ENCODE assay signal across 23 mouse cellular contexts in the genomic region with DNA sequence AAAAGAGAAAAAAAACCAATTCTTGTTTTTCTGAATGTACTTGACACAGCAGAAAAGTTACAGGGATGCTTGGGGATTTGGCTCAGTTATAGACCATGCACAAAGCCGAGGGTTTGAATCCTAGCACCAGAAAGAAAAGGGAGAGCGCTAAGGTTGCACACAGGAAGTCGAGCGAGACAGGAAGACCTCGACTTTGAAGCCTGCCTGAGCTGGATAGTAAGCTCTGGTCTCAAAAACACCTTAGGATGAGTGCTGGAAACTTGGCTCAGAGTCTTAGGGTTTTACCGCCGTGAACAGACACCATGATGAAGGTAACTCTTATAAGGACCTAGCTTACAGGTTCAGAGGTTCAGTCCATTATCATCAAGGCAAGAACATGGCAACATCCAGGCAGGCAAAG. TPM values are rescaled to one million over a fixed set of nuclear protein-coding genes. Genes with fewer than 3 reads are reported as not detected.
"Had no signal": no experiment of that assay in that cellular context is flagged by ENCODE, and none has a peak within 500 bp of the region (broad histone marks: within the 10 kb centered on the region; RNA-seq: fewer than 3 reads in every experiment).

No protein-coding gene starts in this region.

- H3K36me3 ChIP-seq: liver, embryonic 13.5 days; neural tube, embryonic 12.5 days; neural tube, embryonic 15.5 days; stomach, embryonic 15.5 days had no signal

- H3K27ac ChIP-seq: kidney, postnatal 0 days; left cerebral cortex, adult 2 months; liver, embryonic 13.5 days; neural tube, embryonic 12.5 days; neural tube, embryonic 15.5 days; stomach, embryonic 15.5 days had no signal

- H3K9me3 ChIP-seq: liver, embryonic 13.5 days; neural tube, embryonic 12.5 days; neural tube, embryonic 15.5 days; stomach, embryonic 15.5 days had no signal

- H3K27me3 ChIP-seq: liver, embryonic 13.5 days; neural tube, embryonic 12.5 days; neural tube, embryonic 15.5 days; stomach, embryonic 15.5 days had no signal

- H3K4me2 ChIP-seq: liver, embryonic 13.5 days; midbrain, embryonic 11.5 days; neural tube, embryonic 12.5 days; neural tube, embryonic 15.5 days; stomach, embryonic 15.5 days had no signal

- H3K9ac ChIP-seq: liver, embryonic 13.5 days; neural tube, embryonic 12.5 days; neural tube, embryonic 15.5 days; stomach, embryonic 15.5 days had no signal

- DNase-seq: kidney, adult 2 months; kidney, postnatal 25 days; layer of hippocampus, postnatal 36 days; liver, embryonic 13.5 days; lung, adult 2 months; lung, postnatal 14 days; lung, postnatal 4 days; midbrain, embryonic 14.5 days; retina, postnatal 1 day; right cerebral cortex, postnatal 25 days; spleen, adult 18-20 months; thymus, adult 18-20 months; thymus, postnatal 4 days had no signal

- H3K4me3 ChIP-seq: left cerebral cortex, adult 2 months; liver, embryonic 13.5 days; neural tube, embryonic 12.5 days; neural tube, embryonic 15.5 days; stomach, embryonic 15.5 days had no signal

- H3K4me1 ChIP-seq: stomach, embryonic 15.5 days had no signal

RNA-seq across cellular contexts. Expression of a gene that starts 25.4 kb away (rescaled TPM):
- polyA plus RNA-seq: kidney, postnatal 0 days; large intestine, adult 2 months; limb, embryonic 14.5 days; liver, adult 2 months; liver, embryonic 13.5 days; liver, embryonic 16.5 days; midbrain, embryonic 11.5 days; midbrain, embryonic 14.5 days; neural tube, embryonic 12.5 days had no signal
